Mouse (Mus musculus) cerebellum, adult 11-12 months (tissue): ENCODE results near the gene Nop53.

ENCODE experiments used
- DNase-seq: peaks from one replicate; pipeline ENCODE4 v3.0.0; 2022

Gene Nop53

DNA sequence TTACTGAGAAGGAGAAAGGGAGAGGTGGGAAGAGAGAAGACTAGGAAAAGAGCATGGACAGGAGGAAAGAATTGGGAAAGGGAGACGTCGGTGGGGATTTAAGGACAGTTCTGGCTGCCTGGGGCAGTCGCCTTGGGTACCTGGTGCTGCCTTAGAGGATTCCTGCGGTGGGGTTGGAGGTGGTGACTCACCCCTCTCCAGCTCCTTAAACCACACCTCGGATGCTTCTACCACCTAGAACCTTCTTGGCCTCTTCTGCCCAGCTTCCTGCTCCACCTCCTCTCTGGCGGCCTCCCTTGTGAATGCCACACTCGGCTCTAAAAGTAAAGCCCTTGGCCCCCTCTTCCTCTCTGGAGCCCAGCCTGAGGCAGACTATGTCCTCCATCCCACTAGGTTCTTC is 9.6 kb upstream of the Nop53 start:
- DNase-seq: no peak

DNA sequence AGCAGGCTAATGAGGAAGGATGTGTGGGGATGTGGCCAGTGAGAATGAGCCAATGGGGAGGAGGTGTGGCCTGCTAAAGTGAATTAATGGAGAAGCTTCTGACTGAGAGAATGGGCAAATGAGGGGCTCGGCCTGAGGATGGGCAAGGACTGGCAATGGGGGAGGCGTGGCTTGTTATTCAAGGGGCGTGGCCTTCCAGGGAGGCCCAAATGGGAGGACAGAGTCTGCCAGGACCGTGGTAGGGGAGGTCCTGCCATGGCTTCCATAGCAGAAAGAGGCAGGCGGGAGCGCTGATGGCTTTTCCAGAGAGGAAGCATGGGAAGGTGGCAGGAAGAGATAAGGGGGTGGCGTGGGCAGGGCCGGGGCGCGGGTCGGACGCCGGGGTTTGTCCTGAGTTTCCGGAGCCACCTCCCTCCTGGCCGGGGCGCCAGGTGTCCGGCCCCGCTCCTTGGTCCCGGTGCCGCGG is 9.1 kb upstream of the Nop53 start:
- peak; percentile 12 for DNase-seq

DNA sequence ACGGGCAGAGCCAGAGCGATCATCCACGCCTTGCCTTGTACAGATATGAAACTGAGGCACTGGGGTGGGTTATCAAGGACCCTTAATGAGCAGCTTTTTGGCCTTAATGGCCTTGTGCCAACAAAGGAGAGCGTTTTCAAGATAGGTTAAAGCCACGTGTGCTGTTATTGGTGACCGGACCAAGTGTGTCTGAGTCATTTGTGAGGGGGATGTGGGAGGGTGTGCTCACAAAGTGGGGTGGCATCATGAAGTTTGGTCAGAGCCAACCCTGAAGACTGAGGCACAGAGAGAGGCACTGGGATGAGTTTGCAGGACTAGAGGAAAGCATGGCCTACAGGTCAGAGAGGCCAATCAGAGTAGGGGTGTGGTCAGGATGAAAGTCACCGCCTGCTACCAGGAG is 8.6 kb upstream of the Nop53 start:
- DNase-seq: no peak

DNA sequence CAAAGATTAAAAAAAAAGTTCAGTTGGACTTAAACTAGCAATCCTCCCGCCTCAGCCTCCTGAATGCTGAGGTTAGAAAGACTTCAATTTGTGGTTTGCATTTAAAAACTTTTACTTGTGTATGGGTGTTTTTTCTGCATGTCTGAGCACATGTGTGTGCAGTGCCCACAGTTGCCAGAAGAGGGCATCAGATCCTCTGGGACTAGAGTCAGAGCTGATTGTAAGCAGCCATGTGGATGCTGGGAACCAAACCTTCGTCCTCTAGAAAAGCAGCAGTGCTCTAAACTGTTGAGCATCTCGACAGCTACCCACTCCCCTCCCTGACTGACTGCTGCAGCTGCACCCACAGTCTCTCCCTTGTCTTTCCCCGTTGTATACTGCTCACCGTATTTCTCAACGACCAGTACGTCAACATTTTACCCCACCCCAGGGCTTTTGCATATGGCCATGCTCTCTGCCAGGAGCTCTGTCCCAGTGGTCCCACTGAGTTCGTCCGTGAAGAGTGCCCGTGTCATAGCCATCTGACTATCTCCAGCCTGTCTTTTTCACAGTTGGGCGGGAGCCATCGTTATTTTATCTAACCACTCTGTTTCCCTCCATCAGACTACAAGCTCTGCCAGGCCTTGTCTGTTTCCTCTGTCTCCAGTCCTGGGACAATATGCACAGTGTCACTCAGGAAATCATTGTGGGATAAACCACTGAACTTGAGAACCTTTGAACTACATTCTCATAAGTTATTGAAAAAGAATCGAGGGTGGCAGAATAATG is 7.6 kb upstream of the Nop53 start:
- no peak for DNase-seq

DNA sequence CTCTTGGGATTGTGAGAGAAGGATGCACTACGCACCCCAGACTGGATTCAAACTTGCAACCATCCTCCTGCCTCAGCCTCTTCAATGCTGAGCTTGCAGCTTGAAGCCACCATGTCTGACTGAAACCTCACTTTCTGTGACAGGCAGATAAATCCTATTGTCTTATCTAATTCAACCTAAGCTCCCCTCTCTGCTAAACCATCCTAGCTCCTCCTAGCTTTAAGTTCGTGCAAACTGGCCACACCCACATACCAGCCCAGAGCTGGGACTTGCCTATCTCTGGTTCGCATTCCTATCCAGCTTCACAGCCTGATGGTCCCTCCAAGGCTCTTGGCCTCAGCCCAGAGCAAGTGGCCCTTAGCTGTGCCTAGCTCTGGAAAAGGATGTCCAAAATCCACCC is 6.5 kb upstream of the Nop53 start:
- DNase-seq: no peak

DNA sequence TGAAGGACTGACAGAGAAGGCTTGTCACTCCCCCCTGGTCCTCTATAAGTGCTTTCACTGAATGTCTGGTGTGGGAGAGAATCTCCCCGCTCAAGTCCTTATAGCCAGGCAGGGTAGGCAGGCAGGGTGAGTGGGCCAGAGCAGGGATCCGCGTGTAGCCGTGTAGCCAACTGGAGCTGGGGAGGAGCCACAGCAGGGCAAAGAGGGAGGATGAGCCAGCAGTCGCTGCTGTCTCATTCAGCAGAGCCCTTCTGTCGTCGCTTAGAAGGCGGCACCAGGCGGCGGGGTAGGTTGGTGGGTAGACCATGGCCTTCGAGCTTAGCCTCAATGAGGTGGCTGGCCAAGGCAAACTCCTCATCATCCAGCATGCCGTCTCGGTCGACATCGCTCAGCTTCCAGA is 4.1 kb upstream of the Nop53 start:
- peak; percentile 30 for DNase-seq

DNA sequence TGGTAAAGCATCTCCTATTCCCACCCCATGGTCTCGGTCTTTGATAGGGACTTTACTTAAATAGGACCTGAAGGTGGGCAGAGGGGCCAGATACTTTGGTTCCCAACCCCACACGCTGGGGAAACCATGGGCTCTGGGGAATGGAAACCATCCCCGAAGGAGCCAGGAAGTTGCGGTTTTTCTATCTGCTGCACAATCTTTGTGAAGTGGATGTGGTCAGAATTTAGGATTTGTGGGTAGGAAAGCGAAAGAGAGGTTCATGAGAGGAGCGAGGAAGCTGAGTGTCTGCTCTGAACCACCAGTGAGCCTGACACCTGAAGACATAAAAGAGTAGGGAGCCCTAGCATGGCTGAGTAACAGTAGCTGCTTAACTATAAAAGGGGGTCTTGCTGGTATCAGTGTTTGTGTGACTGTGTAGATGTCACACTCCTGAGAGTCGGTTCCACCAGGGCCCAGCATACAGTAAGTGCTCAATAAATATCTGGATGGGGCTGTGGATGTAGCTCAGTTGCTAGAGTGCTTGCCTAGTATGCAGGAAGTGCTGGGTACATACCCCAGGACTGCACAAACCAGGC is 3.4 kb upstream of the Nop53 start:
- DNase-seq: peak; percentile 12

DNA sequence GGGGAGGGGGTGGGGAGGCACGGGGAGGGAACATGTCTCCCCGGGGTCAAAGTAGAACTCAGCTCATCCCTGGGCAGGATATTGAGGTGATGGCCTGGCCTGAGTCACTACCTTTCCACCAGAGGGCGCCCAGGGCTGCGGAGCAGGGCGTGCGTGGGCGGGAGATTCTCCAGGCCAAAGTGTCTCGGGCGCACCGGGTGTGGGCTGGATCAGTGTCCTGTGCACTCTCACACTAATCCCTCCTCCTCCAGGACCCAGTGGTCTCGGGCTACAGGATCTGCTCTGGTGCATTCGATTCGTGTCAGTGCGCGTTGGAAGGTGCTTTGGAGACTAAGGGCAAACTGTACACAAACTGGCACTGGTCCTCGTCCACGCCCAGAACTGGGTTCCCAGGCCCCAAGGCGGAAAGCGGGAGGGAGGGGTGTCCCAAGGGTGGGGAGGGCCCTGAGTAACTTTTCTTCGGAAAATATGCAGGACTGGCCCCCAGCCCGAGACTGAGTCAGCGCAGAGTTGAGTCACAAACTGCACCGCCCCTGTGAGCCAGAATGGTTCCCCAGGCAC is 2.6 kb upstream of the Nop53 start:
- peak; percentile 83 for DNase-seq

DNA sequence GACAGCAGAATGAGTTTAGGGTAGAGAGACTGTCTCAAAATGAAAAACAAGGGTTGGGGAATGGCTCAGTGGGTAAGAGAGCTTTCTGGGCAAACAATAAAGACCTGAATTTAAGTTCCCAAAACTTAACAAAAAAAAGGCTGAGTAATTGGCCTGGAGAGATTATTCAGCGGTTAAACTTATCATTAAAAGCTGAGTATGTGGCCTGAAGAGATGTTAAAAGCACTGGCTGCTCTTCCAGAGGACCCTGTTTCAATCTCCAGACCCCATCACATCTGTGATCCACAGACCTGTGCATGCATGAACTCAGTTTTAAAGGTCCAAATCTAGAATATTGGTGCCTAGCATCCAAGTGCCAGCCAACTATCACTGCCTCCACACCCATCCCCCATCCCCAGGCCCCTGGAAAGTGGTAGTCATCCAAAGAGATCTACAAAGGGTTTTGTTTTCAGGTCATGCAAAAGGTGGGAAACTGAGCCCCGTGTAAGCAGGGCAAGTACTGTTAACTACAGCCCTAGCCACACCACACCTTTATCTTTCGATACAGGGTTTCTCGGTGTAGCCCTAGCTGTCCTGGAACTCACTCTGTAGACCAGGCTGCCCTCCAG is 1.9 kb upstream of the Nop53 start:
- no peak for DNase-seq

DNA sequence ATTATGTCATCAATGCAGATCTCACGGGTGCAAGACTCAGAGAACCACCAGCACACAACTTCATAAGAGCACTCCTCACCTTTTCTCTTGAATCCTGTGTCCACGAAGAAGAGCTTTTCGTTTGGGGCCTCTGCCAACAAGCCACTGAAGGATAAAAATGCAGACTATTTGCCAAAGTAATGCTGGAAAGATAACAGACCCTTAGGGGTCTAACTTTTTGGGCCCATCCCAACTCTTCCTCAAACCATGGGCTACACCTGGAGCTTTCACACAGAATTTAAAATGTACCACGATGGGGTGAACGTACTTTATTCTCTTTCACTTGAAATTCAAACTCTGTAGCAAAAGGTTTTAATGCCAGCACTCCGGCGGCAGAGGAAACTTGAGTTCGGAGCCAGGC is 663 bp downstream of the Nop53 start:
- peak; percentile 60 for DNase-seq

DNA sequence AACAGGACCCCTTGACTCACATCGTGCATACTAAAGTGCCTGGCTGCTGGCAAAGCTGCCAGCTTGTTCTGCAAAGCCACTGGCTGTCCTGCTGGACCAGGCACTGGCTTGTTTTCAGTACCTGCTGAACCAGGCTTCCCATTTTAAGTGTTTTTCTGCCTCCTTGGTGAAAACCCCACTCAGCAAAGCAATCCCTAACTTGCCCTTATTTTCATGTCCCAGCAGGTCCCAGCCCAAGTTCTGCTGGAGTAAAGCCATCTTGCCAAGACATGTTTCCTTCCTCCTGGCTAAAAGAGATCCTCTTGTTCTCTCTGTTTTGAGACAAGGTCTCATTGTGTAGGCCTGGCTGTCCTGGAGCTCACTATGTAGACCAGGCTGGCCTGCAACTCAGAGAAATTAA is 1.6 kb downstream of the Nop53 start:
- DNase-seq: peak; percentile 31

DNA sequence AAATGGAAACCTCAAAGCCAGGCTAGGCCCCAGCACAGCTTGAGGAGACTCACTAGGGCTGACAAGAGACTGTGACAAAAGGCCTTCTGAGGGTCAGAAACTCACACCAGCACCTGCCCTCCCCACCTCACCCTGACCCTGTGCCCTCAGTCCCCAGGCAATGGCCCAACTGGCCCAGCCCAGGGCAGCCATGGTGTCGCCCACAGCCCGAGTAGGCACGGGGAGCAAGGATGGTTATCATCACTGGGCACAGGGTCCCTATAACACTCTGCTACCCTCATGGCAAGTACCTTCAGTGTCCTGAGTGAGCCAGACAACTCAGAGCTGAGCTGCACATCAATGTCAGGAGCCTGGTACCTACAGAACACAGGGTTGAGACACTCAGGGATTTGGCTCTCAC is 7.3 kb downstream of the Nop53 start:
- no peak for DNase-seq

DNA sequence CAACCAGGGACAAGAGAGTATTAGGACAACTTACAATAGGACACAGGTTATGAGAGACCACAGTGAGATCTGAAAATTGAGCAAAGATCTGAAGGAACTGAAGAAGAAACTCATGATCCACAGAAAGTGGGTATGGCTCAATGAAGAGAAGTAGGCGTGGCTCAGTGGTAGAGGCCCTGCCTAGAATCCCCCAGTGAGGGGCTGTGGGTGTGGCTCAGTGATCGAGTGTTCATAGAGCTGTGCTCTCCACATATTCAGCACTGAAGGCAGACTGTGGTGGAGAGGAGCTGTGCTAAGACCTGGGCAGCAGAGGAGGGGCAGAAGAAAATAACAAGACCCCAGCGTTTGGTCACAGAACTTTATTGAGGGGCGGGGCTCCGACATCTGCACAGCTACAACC is 8.4 kb downstream of the Nop53 start:
- no peak for DNase-seq

DNA sequence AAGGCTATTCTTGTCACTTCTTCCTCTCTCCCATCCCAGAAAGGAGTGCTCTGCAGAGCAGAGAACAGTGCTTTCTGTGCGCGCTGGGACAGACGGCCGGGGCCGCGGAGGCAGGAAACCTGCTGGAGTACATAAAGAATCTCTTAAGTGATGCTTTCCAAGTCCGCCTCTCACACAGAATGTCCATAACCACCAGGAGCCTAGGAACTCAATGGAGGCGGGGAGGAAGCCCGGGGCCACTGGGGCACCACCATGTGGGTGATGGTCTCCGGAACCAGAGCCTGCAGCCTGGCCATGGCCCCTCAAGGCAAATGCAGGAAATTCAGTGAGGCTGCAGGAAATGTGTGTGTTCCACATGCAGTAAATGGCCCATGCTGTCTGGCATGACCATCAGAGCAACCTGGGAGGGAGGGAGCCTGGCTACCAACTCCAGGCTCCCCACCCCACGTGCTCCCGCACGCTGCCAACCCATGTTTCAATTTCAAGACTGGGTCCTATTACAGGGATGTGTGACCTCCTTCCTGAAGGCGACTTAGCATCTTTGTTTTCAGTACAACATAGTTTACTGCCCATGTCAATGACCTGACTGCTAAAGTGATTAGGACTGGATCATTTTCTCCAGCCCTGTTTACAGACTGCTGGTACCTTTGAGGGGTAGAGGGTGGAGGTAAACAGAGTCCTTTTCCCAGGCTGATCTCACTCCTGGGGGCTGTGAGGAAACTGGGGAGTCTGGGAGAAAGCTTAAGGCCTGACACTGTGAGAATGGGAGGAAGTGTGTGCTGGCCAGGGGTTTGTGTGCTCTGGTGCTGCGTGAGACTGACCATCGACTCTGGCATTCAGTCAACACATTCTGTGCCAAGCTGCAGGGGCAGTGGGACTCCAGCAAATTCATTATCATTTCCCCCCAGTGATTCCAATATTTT is 12.2 kb downstream of the Nop53 start:
- no peak for DNase-seq

DNA sequence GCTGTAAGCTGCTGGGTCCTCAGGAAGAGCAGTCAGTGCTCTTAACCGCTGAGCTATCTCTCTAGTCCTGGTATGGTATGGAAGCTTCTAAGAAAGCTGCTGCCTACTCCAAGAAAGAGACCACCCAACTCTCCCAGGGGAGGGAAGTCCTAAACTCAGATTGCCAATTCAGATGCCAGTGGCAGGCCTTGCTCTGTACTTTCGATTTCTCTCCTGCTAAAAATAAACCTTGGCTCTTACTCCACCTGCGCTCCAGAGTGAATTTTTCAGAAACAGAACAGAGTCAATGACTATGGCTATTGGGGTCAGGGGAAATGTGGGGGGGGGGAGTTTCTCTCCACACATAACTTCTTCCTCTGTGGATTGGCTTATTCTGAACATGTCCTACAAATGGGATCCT is 14.2 kb downstream of the Nop53 start:
- no peak for DNase-seq

DNA sequence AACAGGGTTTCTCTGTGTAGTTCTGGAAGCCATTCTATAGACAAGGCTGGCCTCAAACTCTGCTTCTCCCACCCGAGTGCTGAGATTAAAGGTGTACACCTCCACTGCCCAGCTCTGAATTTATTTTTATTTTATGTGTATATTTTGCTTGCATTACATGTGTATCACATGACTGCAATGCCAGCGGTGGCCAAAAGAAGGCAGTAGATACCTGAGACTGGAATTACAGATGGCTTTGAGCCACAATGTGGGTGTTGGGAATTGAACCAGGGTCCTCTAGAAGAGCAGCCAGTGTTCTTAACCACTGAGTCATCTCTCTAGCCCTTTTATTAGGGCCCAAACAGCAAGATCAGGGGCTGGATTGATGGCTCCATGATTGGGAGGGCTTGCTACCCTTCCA is 15.3 kb downstream of the Nop53 start:
- no peak for DNase-seq

DNA sequence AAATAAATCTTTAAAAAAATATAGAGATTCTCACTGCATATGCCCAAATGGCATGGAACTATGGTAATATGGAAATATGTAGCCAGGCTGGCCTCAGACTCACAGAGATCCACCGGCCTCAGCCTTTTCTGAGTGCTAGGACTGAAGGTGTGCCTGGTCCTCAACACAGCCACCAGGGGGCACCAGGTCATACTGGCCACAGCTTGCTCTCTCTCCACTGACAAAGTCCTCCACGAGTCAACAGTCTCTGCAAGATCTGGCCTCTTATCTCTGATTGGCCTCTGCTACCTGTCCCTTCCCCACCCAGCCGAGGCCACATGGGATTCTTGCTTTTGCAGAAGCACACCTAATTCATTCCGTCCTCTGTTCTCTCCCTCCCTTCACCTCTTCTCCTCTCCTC is 16.0 kb downstream of the Nop53 start:
- DNase-seq: no peak

DNA sequence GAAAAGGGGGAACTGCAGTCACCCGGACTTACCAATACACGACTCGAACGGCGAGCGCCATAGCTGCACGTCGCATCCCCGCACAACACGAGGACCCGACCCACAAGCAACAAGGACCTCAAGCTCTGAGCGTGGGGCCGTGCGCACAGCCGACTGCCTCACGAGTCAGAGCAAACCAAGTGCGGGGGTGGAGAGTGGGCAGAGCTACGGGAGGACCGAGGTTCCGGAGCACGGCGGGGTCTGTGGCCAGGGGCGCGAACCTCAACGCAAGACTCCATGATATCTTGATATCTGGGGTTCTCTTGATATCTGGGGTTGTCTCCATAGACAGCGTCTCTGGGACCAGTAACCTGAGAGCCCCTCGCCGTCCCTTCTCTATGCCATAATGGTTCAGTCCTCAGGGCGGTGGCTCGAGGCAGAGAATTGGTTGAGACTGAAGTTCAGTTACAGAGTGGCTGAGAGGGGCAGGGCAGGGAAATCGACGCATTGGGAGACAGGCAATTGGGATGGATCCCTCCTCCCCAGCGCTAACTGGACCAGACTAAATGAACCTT is 23.6 kb downstream of the Nop53 start, which contains the start of gene Selenow:
Selenow (minus strand) TSS at position 183 of the 554 bp plus-strand sequence.
- peak; percentile 92 for DNase-seq

DNA sequence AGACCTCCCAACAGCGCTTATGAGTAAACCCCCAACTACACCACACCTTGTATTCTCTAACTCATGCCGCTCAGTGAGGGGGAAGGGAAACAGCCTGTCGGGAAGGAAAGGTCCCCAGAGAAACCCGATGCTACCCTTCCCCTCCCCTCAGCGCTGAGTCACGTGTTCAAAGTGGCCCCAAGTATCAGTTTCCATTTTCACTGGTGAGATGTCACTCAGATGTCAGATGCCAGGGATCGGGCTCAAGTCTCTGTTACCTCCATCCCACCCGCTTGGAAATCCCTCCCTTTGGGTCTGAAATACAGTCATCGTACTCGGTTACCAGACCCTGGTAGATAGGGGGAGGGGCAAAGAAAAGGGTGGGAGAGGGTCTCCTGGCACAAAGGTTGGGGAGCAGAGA is 24.1 kb downstream of the Nop53 start:
- no peak for DNase-seq

DNA sequence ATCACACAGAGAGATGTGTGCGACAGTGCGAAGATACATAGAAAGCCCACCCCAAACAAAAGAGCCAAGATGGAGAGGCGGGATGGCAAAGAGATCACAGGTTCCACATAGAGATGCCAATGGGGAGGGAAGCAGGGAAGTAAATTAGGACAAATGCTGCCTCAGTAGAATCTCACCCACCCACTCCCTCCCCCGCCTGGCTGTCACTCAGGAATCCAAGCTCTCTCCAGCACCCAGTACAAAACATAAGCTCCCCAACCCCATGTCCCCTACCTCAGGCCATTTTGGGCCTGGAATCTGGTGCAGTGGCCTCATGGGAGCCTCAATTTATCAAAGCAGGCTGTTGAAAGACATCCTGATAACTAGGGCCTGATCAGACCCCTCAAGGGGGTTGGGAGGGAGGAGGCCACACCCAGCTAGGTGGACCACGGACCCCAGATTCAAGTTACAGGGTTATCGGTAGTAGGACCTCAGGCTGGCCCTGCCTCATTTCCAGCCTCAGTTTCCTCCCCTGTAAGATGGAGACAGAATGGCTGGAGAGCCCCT is 25.2 kb downstream of the Nop53 start:
- no peak for DNase-seq

DNA sequence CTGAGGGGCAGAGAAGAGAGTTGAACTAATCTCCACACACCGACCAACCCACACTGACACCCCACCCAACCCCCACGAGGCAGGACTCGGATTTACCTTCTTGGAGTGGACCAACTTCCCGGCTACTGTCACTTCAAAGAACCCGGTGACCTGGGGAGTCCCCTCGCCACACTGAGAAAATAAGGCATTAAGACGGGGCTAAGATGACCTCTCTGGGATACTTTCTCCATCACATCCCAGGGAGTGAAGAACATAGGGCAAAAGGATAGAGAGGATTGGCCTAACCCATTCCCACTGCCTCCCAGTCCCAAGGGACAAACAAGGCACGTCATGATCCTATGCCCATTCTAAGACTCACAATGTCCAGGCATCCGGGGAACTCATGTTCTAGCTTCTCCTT is 25.9 kb downstream of the Nop53 start:
- DNase-seq: no peak

DNA sequence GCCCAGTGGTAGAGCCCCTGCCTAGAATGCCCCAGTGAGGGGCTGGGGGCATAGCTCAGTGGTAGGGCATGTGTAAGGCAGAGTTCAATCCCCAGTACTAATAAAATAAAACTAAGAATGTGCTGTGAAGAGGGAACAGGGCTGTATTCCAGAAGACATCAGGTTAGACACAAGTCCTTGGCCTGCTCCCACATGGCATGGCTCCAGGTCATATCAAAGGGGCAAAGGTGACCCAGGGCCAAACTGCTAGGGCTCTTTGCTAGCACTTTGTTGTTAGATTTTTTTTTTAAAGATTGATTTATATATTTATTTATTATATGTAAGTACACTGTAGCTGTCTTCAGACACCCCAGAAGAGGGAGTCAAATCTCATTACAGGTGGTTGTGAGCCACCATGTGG is 27.5 kb downstream of the Nop53 start:
- DNase-seq: no peak
